Mouse (Mus musculus) limb, embryonic 11.5 days (tissue): ENCODE results near the gene Lrrc3c. TPM values are rescaled to one million over a fixed set of nuclear protein-coding genes. Genes with fewer than 3 reads are reported as not detected.

Experiments used
- ATAC-seq: fragments of 200-750 bp; cut with Nextera tagmentation; 2 replicates; pipeline ENCODE4 v1.8.0; 2017; ENCODE audit warnings: low read depth; ENCODE audit not compliant: insufficient number of reproducible peaks, low FRiP score, low TSS enrichment
- DNase-seq: peaks from one replicate; pipeline ENCODE4 v3.0.0-alpha.2; 2015; ENCODE audit warnings: low spot score
- H3K27ac ChIP-seq: fragments of 300-500 bp; sonication (generic); replicated peaks from 2 replicates; pipeline ENCODE4 v1.5.1; 2014; ENCODE audit warnings: low read depth, mild to moderate bottlenecking, low read length
- H3K27me3 ChIP-seq: fragments of 300-500 bp; sonication (generic); 2 replicates; pipeline ENCODE4 v1.6.1; 2014; ENCODE audit warnings: mild to moderate bottlenecking, low read length, mixed read lengths; ENCODE audit not compliant: control insufficient read depth, insufficient read depth
- H3K36me3 ChIP-seq: fragments of 300-500 bp; sonication (generic); 2 replicates; pipeline ENCODE4 v1.6.1; 2014; ENCODE audit warnings: mild to moderate bottlenecking, low read length, moderate library complexity, mixed read lengths; ENCODE audit not compliant: control insufficient read depth, insufficient read depth
- H3K4me1 ChIP-seq: fragments of 300-500 bp; sonication (generic); 2 replicates; pipeline ENCODE4 v1.6.1; 2014; ENCODE audit warnings: low read length, mixed read lengths; ENCODE audit not compliant: control insufficient read depth, insufficient read depth
- H3K4me2 ChIP-seq: fragments of 300-500 bp; sonication (generic); 2 replicates; pipeline ENCODE4 v1.6.1; 2014; ENCODE audit warnings: low read depth, mild to moderate bottlenecking, moderate library complexity; ENCODE audit not compliant: severe bottlenecking
- H3K4me3 ChIP-seq: fragments of 300-500 bp; sonication (generic); 2 replicates; pipeline ENCODE4 v1.5.1; 2014; ENCODE audit warnings: low read depth, low read length
- H3K9ac ChIP-seq: fragments of 300-500 bp; sonication (generic); 2 replicates; pipeline ENCODE4 v1.6.1; 2014; ENCODE audit warnings: mild to moderate bottlenecking, low read length
- H3K9me3 ChIP-seq: fragments of 300-500 bp; sonication (generic); 2 replicates; pipeline ENCODE4 v1.6.1; 2016; ENCODE audit warnings: low read length; ENCODE audit not compliant: control insufficient read depth
- WGBS: fragments of 180-500 bp; shearing (Covaris S2); extraction: QIAGEN DNeasy Blood & Tissue Kit; methylation state at CpG from one replicate; pipeline ENCODE4 v1.1.7; 2014; 5-methylcytosine and 5-hydroxymethylcytosine counted together
- polyA plus RNA-seq: library from polyadenylated mRNA; unstranded; fragments of >200 nt; fragmentation: Nextera tagmentation; extraction: Ambion mirVana; gene quantifications from 2 replicates; pipeline ENCODE4 v1.2.1, GENCODE M21; 2014

Gene Lrrc3c
- polyA plus RNA-seq, 1 experiment from 2014 or later, result not detected

GRCm38 (mm10) chr11:98583265-98583552 lies 14.9 kb upstream of the Lrrc3c start:
- no peak overlapping the region for H3K4me3 ChIP-seq

DNA sequence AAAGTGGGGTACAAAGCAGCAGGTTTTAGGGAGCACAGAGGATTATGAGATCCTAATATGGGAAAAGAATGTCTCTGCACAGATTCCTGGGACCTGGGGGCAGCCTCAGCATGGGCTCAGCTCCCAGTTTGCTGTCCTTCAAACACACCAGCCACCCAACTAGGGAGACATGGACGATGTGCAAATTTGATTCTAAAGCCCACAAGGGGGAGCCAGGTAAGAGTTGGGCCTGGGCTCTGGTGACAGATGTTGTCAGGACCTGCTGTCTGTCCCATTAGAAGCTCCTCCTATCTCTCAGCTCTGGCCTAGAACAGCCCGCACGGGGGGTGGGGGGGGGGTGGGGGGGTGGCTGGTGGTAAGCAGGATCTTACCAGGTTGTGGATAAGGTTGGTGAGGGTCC lies 14.5 kb upstream of the Lrrc3c start:
- Histone ChIP-seq H3K4me1 (peaks cover 16% of the 10 kb centered on the region), H3K9me3 (no peaks in the 10 kb centered on the region), H3K27ac (no peak overlapping the region), H3K4me3 (no peak overlapping the region), H3K4me2 (no peak overlapping the region), H3K27me3 (no peaks in the 10 kb centered on the region), H3K36me3 (peaks cover 5% of the 10 kb centered on the region; the same call in 1 of the 2 replicates), H3K9ac (no peak overlapping the region)
- WGBS, result 31% methylated on average over 3 of the region's 3 CpGs
- DNase-seq (no peak), ATAC-seq (no peak)

More at GRCm38 (mm10) chr11:98583265-98583552, 14.9 kb upstream of the Lrrc3c start:
- Histone ChIP-seq H3K4me2 (no peak overlapping the region), H3K9ac (no peak overlapping the region), H3K27ac (no peak overlapping the region; the same call in 1 of the 2 replicates), H3K4me1 (peaks cover 16% of the 10 kb centered on the region), H3K27me3 (no peaks in the 10 kb centered on the region), H3K9me3 (no peaks in the 10 kb centered on the region), H3K36me3 (peaks cover 5% of the 10 kb centered on the region; the same call in 1 of the 2 replicates)
- DNase-seq (no peak), ATAC-seq (no peak)
- WGBS, result 93% methylated on average over 3 of the region's 3 CpGs

- Histone ChIP-seq H3K27ac (no peak overlapping the region), H3K4me2 (no peak overlapping the region), H3K27me3 (no peaks in the 10 kb centered on the region), H3K9me3 (no peaks in the 10 kb centered on the region), H3K4me3 (no peak overlapping the region), H3K4me1 (peaks cover 16% of the 10 kb centered on the region), H3K9ac (no peak overlapping the region), H3K36me3 (peaks cover 5% of the 10 kb centered on the region; the same call in 1 of the 2 replicates)
- DNase-seq (no peak), ATAC-seq (no peak)
- 67% methylated on average over 1 of the region's 1 CpGs for WGBS
Observed at GRCm38 (mm10) chr11:98584146-98584545, 13.9 kb upstream of the Lrrc3c start.

DNA sequence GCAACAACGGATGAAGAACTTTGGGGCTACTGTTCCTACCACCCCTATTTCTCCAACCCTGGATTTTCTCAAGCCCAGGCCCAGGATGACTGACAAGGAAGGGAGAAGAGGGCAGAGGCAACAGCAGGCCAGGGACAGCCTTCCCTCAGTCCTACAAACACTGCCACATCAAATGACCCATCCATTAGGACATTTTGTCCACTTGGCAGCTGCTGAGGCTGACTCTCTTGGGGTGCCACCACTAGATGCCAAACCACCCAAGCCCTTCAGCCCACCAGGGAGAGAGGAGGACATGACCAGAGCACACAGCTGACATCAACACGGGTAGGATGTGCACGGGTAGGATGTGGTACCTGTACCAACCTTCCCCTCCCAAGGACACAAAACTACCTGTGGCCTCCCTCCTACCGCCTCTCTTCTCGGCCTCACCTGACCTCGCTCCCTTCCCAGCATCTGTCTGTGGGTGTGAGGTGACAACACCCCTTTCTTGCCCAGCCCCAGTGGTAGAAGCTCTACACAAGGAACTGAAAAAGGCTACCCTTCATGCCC lies 13.4 kb upstream of the Lrrc3c start:
- Histone ChIP-seq H3K9me3 (no peaks in the 10 kb centered on the region), H3K4me2 (no peak overlapping the region), H3K4me3 (no peak overlapping the region), H3K27ac (no peak overlapping the region), H3K9ac (no peak overlapping the region), H3K27me3 (no peaks in the 10 kb centered on the region), H3K4me1 (peaks cover 16% of the 10 kb centered on the region), H3K36me3 (peaks cover 5% of the 10 kb centered on the region; the same call in 1 of the 2 replicates)
- ATAC-seq, result no peak
- WGBS, result 86% methylated on average over 6 of the region's 6 CpGs
- no peak for DNase-seq

- 1% methylated on average over 22 of the region's 22 CpGs for WGBS
- H3K4me1 ChIP-seq, result peaks cover 16% of the 10 kb centered on the region
- H3K4me2 ChIP-seq, result peak overlapping the region; percentile 89
- H3K27ac ChIP-seq, result no peak overlapping the region
- no peaks in the 10 kb centered on the region for H3K27me3 ChIP-seq
- H3K4me3 ChIP-seq, result peak overlapping the region; percentile 83
- ATAC-seq, result peak; percentile 15; the same call in 1 of the 2 replicates
- H3K9me3 ChIP-seq, result no peaks in the 10 kb centered on the region
- peak overlapping the region; percentile 81 for H3K9ac ChIP-seq
- DNase-seq, result no peak
- H3K36me3 ChIP-seq, result peaks cover 3% of the 10 kb centered on the region; the same call in 1 of the 2 replicates
Observed at GRCm38 (mm10) chr11:98586087-98586891, 11.8 kb upstream of the Lrrc3c start.

- ATAC-seq (peak; percentile 85), DNase-seq (peak; percentile 100)
- H3K27me3 ChIP-seq, result no peaks in the 10 kb centered on the region
- H3K27ac ChIP-seq, result no peak within 1 kb of the TSS
- peak within 1 kb of the TSS; percentile 83 for H3K4me3 ChIP-seq
- peaks cover 3% of the 10 kb centered on the region; the same call in 1 of the 2 replicates for H3K36me3 ChIP-seq
- peak within 1 kb of the TSS; percentile 81 for H3K9ac ChIP-seq
- WGBS, result 0% methylated on average over 49 of the region's 49 CpGs
- H3K4me1 ChIP-seq, result peaks cover 16% of the 10 kb centered on the region
- H3K9me3 ChIP-seq, result no peaks in the 10 kb centered on the region
- peak within 1 kb of the TSS; percentile 89 for H3K4me2 ChIP-seq
Observed at GRCm38 (mm10) chr11:98586892-98587563, 11.1 kb upstream of the Lrrc3c start, which contains the start of gene Ormdl3. TSS of gene Ormdl3 (minus strand) at chr11:98587368.

- H3K9me3 ChIP-seq, result no peaks in the 10 kb centered on the region
- peaks cover under 1% of the 10 kb centered on the region; the same call in 1 of the 2 replicates for H3K36me3 ChIP-seq
- peak overlapping the region; percentile 83 for H3K4me3 ChIP-seq
- no peak overlapping the region for H3K27ac ChIP-seq
- DNase-seq (peak; percentile 76), ATAC-seq (peak; percentile 26; the same call in 1 of the 2 replicates)
- H3K27me3 ChIP-seq, result no peaks in the 10 kb centered on the region
- 7% methylated on average over 20 of the region's 20 CpGs for WGBS
- peak overlapping the region; percentile 89 for H3K4me2 ChIP-seq
- H3K9ac ChIP-seq, result peak overlapping the region; percentile 19; the same call in 1 of the 2 replicates
- H3K4me1 ChIP-seq, result peaks cover 16% of the 10 kb centered on the region
Observed at GRCm38 (mm10) chr11:98587684-98588546, 10.2 kb upstream of the Lrrc3c start.
